Mouse (Mus musculus): ENCODE data around the gene Prpf39.

DNA sequence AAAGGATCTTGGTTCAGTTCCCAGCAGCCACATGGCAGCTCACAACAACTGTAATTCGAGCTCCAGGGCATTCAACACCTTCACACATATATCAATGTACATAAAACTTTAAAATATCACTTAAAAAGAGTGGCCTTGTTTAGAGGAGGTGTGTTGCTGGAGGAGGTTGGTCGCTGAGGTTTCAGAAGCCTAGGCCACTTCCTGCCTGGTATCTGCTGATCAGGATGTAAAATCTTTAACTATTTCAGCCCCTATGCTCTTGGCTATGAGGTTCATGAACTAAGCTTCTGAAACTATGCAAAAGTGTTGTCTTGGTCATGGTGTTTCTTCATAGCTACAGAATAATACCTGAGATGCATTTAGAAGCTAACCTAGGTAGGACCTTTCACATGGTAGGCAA, 29.1 kb downstream of the Prpf39 start:
- TF ChIP-seq CTCF (IDR thresholded peaks at IDR 0.05; ENCODE audit: low read depth, low read length) (no peak), GATA1 (IDR thresholded peaks at IDR 0.05; ENCODE audit: borderline replicate concordance, low read length) (no peak), TAL1 (conservative IDR thresholded peaks at IDR 0.05; ENCODE audit: low read depth, low read length) (no peak), POLR2AphosphoS5 (IDR thresholded peaks at IDR 0.05; ENCODE audit: insufficient replicate concordance, low read depth, low read length) (no peak), GATA2 (IDR thresholded peaks at IDR 0.05; ENCODE audit: borderline replicate concordance, low read depth, low read length) (no peak)

Measured in G1E (cell line).